Mouse (Mus musculus) embryonic fibroblast, embryonic 13.5 days (primary cell): ENCODE measurements around the gene Slc5a4b. TPM values are rescaled to one million over a fixed set of nuclear protein-coding genes. Genes with fewer than 3 reads are reported as not detected.
A peak's percentile ranks its signal among the peaks of the same experiment; 100 is the strongest.

Experiments used
- H3K27ac ChIP-seq: 2 replicates; pipeline ENCODE4 v1.5.1; 2012; ENCODE audit warnings: low read length, control low read depth, inconsistent platforms; ENCODE audit not compliant: insufficient read depth
- H3K4me1 ChIP-seq: 2 replicates; pipeline ENCODE4 v1.6.1; 2011; ENCODE audit warnings: low read length; ENCODE audit not compliant: control insufficient read depth, insufficient read depth
- H3K4me3 ChIP-seq: 2 replicates; pipeline ENCODE4 v1.5.1; 2011; ENCODE audit warnings: mild to moderate bottlenecking, control low read depth, low read length; ENCODE audit not compliant: insufficient read depth
- CTCF ChIP-seq: IDR thresholded peaks from 2 replicates; pipeline ENCODE4 v1.5.1; 2011; ENCODE audit warnings: mild to moderate bottlenecking, control low read depth, low read length, moderate library complexity, borderline replicate concordance; ENCODE audit not compliant: insufficient read depth
- POLR2A ChIP-seq: IDR thresholded peaks from 2 replicates; pipeline ENCODE4 v1.6.1; 2011; ENCODE audit warnings: low read depth, mild to moderate bottlenecking, control low read depth, low read length, moderate library complexity
- polyA plus RNA-seq: library from polyadenylated mRNA; stranded (reverse); fragments of >200 nt; gene quantifications from 2 replicates; pipeline ENCODE4 v1.2.4, GENCODE M21; 2011; ENCODE audit warnings: low read depth; ENCODE audit not compliant: missing spikeins, insufficient read length

Slc5a4b gene
- polyA plus RNA-seq, 1 experiment, result not detected

DNA sequence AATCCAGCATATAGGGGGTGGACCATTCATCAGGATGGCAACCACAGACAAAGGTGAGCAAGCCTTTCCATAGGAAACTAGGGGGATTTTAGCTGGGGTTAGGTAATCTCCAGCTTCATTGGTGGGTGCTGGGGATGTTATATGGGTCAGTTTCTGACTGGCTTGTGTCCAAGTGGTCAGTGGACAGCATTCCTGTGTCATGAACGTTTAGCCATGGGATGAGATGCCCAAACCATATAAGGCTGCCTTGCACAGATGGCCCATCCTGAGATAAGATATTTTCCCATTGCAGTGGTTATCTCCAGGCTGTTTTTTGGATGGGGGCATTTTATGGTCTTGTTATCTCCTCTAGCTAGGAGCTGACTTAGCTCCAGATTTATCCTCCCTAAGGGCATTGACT is 64.0 kb downstream of the Slc5a4b start:
- H3K4me3 ChIP-seq, result no peak overlapping the region
- 0 out of 2 replicates have a peak, but pooled peaks cover 3% of the 10 kb centered on the region for H3K4me1 ChIP-seq
- no peak overlapping the region for H3K27ac ChIP-seq
- TF ChIP-seq CTCF (no peak), POLR2A (no peak)

DNA sequence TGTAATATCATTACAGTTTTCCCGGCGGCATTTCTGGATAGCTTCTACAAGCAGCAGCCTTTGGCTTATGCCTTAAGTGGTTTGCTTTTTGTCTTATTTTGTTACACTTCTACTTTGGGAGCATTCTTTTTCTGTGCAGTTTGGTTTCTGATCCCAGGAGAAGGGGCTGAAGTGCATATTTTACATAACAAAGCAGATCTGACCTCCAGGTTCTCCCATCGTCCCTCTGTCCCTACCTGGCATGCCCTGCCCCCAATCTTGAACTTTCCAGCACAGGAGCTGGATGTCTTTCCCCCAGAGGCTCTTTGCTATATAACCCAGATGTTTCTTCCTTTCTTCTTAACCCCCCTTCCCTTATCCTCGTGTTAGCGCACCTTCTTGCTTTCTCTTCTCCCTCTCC is 65.4 kb downstream of the Slc5a4b start:
- no peak overlapping the region for H3K4me3 ChIP-seq
- 0 out of 2 replicates have a peak, but pooled peaks cover 3% of the 10 kb centered on the region for H3K4me1 ChIP-seq
- TF ChIP-seq POLR2A (no peak), CTCF (no peak)
- H3K27ac ChIP-seq, result no peak overlapping the region

DNA sequence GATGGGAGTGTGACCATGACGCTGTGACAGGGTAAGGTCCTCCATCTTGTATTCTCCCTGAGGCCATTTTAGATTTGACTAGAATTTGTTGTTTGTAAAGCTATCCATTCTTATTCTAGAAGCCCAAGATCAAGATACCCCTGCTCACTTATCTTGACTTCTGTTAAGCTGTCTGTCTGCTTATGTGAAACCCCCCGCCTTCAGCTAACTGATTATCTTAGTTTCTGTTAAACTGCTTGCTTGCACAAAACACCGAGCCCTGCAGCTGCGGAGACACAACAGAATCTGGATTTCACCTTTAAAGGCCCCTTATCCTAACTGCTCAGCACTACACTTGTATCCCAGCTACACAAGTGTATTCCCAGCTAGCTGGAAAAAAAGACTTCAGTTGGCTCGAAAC is 73.8 kb downstream of the Slc5a4b start:
- Histone ChIP-seq H3K27ac (no peak overlapping the region), H3K4me3 (no peak overlapping the region), H3K4me1 (peaks cover 3% of the 10 kb centered on the region)
- TF ChIP-seq CTCF, result no peak
- no peak for TF ChIP-seq POLR2A

DNA sequence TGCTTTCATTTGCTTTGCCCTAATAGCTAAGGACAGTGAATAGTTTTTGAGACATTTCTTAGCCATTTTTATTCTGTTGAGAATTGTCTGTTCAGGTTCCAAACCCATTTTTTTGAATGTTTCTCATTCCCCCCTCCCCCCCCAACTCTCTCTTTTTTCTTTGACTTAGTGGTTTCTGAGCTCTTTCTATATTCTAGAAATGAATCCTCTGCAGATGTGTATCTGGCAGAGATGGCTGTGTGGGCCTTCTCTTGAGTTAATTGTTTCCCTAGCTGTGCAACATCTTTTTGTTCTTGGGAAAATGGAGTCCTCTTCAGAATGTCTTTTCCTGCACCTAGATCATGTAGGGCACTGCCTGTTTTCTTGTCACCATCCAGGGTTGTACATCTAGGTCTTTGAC is 75.5 kb downstream of the Slc5a4b start:
- Histone ChIP-seq H3K4me1 (peaks cover 3% of the 10 kb centered on the region), H3K27ac (no peak overlapping the region), H3K4me3 (no peak overlapping the region)
- no peak for TF ChIP-seq POLR2A
- no peak for TF ChIP-seq CTCF

DNA sequence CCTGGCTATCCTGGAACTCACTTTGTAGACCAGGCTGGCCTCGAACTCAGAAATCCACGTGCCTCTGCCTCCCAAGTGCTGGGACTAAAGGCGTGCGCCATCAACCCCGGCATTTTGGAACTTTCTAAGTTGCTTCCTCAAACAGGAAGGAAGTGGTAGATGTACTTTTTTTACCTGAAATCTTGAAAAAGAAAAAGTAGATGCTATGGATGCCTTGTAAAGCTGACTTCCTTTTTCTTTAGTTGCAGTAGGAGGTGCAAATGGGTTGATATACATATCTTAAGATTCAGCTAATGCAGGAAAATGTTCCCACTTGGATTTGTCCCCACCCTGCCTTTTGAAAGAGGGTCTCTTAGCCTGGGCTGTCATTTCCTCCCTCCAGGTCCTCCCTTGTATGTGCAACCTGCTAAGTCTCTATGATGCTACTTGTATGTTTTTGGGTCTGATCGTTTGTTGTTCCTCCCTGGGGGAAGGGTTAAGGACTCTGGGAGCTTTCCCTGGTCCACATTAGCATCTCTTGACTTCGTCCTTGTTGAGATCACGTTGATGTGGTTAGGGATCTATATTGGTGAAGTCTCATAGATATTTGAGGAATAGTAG is 76.7 kb downstream of the Slc5a4b start:
- Histone ChIP-seq H3K4me3 (peak overlapping the region; percentile 14; the same call in 1 of the 2 replicates), H3K4me1 (peaks cover 3% of the 10 kb centered on the region), H3K27ac (no peak overlapping the region)
- TF ChIP-seq CTCF (no peak), POLR2A (no peak)

DNA sequence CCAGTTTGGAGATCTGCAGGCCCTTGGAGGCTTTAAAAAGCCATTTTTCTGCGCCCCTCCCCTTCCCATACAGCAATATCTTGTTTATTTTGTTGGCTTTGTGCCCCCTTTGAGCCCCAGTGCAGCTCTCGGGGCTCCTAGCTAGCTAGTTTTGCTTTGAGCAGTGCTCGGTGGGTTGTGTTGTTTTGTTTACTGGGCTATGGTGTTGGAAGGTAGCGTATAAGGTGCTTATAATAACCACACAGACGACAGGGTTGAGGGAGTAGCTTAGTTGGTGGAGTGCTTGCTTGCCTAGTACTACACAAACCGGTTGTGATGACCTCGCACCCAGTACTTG is 77.7 kb downstream of the Slc5a4b start:
- Histone ChIP-seq H3K4me1 (peaks cover 3% of the 10 kb centered on the region), H3K4me3 (peak overlapping the region; percentile 96), H3K27ac (no peak overlapping the region)
- TF ChIP-seq CTCF (no peak), POLR2A (no peak)

DNA sequence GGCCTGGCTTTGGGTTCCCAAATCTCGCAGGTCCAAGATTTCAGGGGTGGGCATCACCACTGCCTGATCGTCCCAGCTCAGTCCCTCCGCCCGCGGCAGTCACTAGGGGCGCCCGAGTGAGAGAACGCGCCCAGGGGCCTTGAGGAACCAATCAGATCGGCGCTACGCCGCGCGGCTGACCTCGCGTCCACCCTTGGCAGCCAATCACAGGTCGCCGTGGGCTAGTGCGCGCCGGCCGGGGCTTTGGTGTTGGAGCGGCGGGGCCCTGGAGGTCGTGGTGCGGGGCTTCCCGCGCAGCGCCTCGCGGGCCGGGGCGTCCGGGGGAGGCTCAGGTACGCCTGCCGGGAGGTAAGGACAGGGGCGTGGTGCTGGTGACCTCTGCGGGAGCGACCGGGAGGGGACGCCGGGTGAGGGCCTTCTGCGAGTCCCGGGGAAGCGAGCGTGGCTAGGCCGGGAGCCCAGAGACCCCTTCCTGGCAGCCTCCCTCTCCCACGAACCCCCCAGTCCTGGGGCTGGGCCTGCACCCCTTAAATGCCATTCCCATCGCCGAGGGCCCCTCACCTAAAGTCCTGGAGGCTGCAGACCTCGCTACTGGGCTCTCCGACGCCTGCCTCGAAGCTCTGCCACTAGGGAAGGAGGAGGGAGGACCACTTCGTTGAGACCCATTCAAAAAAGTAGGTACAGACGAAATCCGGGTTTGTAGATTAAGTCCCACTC is 78.2 kb downstream of the Slc5a4b start, which contains the start of gene Zfp280b:
TSS of gene Zfp280b (plus strand) at position 249 of the 717 bp plus-strand sequence.
- H3K4me1 ChIP-seq, result peaks cover 3% of the 10 kb centered on the region
- no peak within 1 kb of the TSS; the same call in 1 of the 2 replicates for H3K27ac ChIP-seq
- H3K4me3 ChIP-seq, result peak within 1 kb of the TSS; percentile 96
- TF ChIP-seq POLR2A (peak; percentile 49), CTCF (peak; percentile 46; the same call in 1 of the 2 replicates)

DNA sequence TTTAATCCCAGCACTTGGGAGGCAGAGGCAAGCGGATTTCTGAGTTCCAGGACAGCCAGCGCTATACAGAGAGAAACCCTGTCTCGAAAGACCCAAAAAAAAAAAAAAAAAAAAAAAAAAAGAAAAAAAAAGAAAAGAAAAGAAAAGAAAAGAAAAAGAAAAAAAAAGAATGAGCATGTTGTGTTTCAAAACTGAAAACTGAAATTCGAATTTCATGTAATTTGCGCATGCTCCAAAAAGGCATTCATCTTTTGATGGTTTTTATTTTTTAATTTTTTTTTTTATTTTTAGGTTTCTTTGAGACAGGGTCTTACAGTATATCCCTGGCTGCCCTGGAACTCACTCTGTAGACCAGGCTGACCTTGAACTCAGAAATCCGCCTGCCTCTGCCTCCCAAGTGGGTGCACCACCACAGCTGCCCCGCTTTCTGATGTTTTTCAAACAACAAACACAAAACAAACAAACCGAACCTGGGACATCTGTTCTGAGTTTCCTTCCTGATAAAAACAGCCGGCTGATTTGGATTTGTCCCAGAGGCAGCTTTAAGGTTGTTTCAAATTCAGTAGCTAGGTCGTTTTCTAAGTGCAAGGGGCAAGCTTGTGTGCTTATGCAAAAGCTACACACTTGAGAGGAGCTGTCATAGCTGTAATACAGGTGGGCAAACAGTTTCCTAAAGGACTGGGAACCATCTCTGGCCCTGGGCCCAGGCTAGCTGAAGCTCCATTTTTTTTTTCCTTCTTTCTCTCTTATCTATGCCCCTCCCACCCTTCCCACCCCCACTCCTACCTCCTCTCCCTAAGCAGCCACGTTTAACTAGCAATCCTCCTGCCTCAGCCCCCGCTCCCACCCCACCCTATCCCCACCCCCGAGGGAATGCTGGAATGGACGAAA is 79.0 kb downstream of the Slc5a4b start:
- Histone ChIP-seq H3K4me1 (peaks cover 3% of the 10 kb centered on the region), H3K4me3 (peak overlapping the region; percentile 16; the same call in 1 of the 2 replicates), H3K27ac (no peak overlapping the region; the same call in 1 of the 2 replicates)
- TF ChIP-seq POLR2A (no peak), CTCF (no peak)

DNA sequence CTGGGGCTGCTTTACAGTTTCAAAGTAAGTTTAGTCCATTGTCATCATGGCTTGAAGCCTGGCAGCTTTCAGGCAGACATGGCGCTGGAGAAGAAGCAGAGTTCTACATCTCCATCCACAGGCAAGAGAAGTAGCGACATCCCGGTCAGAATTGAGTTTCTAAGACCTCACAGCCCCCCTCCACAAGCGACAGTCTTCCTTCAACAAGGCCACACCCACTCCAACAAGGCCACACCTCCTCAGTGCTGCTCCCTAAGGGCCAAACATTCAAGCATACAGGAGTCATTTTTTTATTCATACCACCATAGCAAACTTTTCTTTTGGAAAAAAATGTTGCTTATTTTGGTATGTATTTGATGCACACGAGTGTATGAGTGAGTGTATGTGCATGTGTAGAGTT is 80.3 kb downstream of the Slc5a4b start:
- Histone ChIP-seq H3K27ac (no peak overlapping the region), H3K4me1 (peaks cover 3% of the 10 kb centered on the region), H3K4me3 (no peak overlapping the region)
- TF ChIP-seq POLR2A (no peak), CTCF (no peak)
